Mouse (Mus musculus) myocyte (in vitro differentiated cells): ENCODE measurements around the gene Tmem132a. TPM values are rescaled to one million over a fixed set of nuclear protein-coding genes. Genes with fewer than 3 reads are reported as not detected.
A peak's percentile ranks its signal among the peaks of the same experiment; 100 is the strongest.

ENCODE experiments used
- H3K27me3 ChIP-seq: one replicate; pipeline ENCODE4 v1.6.1; 2011; ENCODE audit not compliant: control insufficient read depth, insufficient read depth, insufficient read length
- H3K36me3 ChIP-seq: one replicate; pipeline ENCODE4 v1.6.1; 2011; ENCODE audit not compliant: control insufficient read depth, insufficient read depth
- H3K4me2 ChIP-seq: one replicate; pipeline ENCODE4 v1.6.1; 2011; ENCODE audit warnings: low read depth, control low read depth
- H3K4me3 ChIP-seq: one replicate; pipeline ENCODE4 v1.5.1; 2011; ENCODE audit warnings: mild to moderate bottlenecking, control low read depth, moderate library complexity
- H3K79me2 ChIP-seq: one replicate; pipeline ENCODE4 v1.6.1; 2011; ENCODE audit not compliant: control insufficient read depth, insufficient read depth
- H3ac ChIP-seq: one replicate; pipeline ENCODE4 v1.6.1; 2011; ENCODE audit not compliant: control insufficient read depth, insufficient read length
- CEBPB ChIP-seq: IDR thresholded peaks from 2 replicates; pipeline ENCODE4 v1.6.1; 2011; ENCODE audit warnings: mild to moderate bottlenecking, moderate library complexity; ENCODE audit not compliant: poor library complexity, insufficient read depth, severe bottlenecking
- E2F4 ChIP-seq: IDR thresholded peaks from one replicate; pipeline ENCODE4 v1.6.1; 2011; ENCODE audit warnings: mild to moderate bottlenecking, control low read depth, moderate library complexity; ENCODE audit not compliant: insufficient read depth
- MAX ChIP-seq: IDR thresholded peaks from one replicate; pipeline ENCODE4 v1.6.1; 2011; ENCODE audit warnings: low read depth, mild to moderate bottlenecking, control low read depth
- MYOD1 ChIP-seq, 3 experiments: IDR thresholded peaks; one replicate each; pipeline ENCODE4 v1.6.1; 2011; ENCODE audit warnings: control low read depth in 2 of 3, low read depth in 2 of 3, mild to moderate bottlenecking in 2 of 3, moderate library complexity in 1 of 3; ENCODE audit not compliant: insufficient read length in 2 of 3, control insufficient read depth in 1 of 3
- MYOG ChIP-seq, 3 experiments: IDR thresholded peaks; one replicate each; pipeline ENCODE4 v1.6.1; 2011; ENCODE audit warnings: control low read depth in 2 of 3, low read depth in 2 of 3, mild to moderate bottlenecking in 2 of 3; ENCODE audit not compliant: insufficient read length in 2 of 3, control insufficient read depth in 1 of 3, insufficient read depth in 1 of 3
- POLR2A ChIP-seq: IDR thresholded peaks from one replicate; pipeline ENCODE4 v1.6.1; 2011; ENCODE audit warnings: low read depth, mild to moderate bottlenecking, control low read depth, moderate library complexity; ENCODE audit not compliant: insufficient read length
- POLR2AphosphoS2 ChIP-seq: IDR thresholded peaks from one replicate; pipeline ENCODE4 v1.6.1; 2011; ENCODE audit warnings: low read depth, control low read depth; ENCODE audit not compliant: insufficient read length
- REST ChIP-seq: IDR thresholded peaks from one replicate; pipeline ENCODE4 v1.6.1; 2011; ENCODE audit warnings: mild to moderate bottlenecking, control low read depth, moderate library complexity; ENCODE audit not compliant: insufficient read depth, insufficient read length
- SRF ChIP-seq: IDR thresholded peaks from one replicate; pipeline ENCODE4 v1.6.1; 2011; ENCODE audit warnings: low read depth; ENCODE audit not compliant: control insufficient read depth, insufficient read length
- TCF12 ChIP-seq: IDR thresholded peaks from one replicate; pipeline ENCODE4 v1.6.1; 2011; ENCODE audit warnings: mild to moderate bottlenecking, control low read depth; ENCODE audit not compliant: poor library complexity, insufficient read depth, severe bottlenecking
- TCF3 ChIP-seq: IDR thresholded peaks from one replicate; pipeline ENCODE4 v1.6.1; 2011; ENCODE audit warnings: low read depth, control low read depth; ENCODE audit not compliant: insufficient read length
- USF1 ChIP-seq: IDR thresholded peaks from one replicate; pipeline ENCODE4 v1.6.1; 2011; ENCODE audit warnings: low read depth, mild to moderate bottlenecking, control low read depth, moderate library complexity
- polyA plus RNA-seq: library from polyadenylated mRNA; unstranded; fragments of >200 nt; fragmentation: generic; extraction: Trizol; gene quantifications from one replicate; pipeline ENCODE4 v1.2.1, GENCODE M21; 2012; ENCODE audit warnings: missing spikeins

Gene Tmem132a
- polyA plus RNA-seq, 1 experiment, result 118 TPM

GRCm38 (mm10) chr19:10895708-10896107, 26.0 kb upstream of the Tmem132a start:
- peaks cover 35% of the 10 kb centered on the region for H3K79me2 ChIP-seq
- peak overlapping the region; percentile 80 for H3ac ChIP-seq
- TF ChIP-seq USF1 (no peak), REST (no peak), E2F4 (no peak), CEBPB (no peak), MYOD1 (IDR thresholded peaks at IDR 0.05; ENCODE audit: control insufficient read depth in 1 of 3, insufficient read length in 2 of 3, low read depth in 2 of 3) (no peak), MAX (no peak), POLR2A (no peak), TCF3 (no peak), MYOG (IDR thresholded peaks at IDR 0.05; ENCODE audit: control insufficient read depth in 1 of 3, insufficient read depth in 1 of 3, insufficient read length in 2 of 3, low read depth in 2 of 3) (no peak), SRF (no peak), TCF12 (no peak), POLR2AphosphoS2 (no peak)
- H3K27me3 ChIP-seq, result no peaks in the 10 kb centered on the region
- H3K4me2 ChIP-seq, result peak overlapping the region; percentile 98
- peak overlapping the region; percentile 84 for H3K4me3 ChIP-seq
- peaks cover 24% of the 10 kb centered on the region for H3K36me3 ChIP-seq

DNA sequence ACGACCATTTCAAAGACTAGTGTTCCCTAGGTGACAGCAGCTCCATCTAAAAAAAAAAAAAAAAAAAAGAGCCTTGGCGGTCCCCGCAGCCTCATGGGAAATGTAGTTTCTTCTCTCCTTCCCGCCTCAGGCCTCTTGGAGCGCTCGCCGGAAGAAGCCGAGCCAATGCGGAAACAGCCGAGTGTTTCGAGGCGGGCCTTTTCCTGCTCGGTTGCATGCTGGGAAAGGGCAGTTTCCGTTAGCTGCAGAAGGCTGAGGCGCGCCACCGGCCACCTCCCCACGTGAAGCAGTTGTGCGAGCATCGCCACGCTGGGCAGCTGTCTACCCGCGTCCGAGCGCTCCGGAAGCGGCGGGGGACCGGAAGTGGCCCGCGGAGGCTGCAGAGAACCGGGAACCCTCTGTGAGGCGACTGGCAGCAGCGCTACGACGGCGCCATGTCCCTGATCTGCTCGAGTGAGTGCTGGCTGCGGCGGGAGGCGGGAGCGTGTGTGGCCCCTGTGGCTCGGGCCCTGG, 25.3 kb upstream of the Tmem132a start, which contains the start of gene Prpf19:
Gene Prpf19, plus strand, starts transcription at position 216 of the 513 bp plus-strand sequence.
- no peaks in the 10 kb centered on the region for H3K27me3 ChIP-seq
- TF ChIP-seq MAX (peak; percentile 51), POLR2A (peak; percentile 96), POLR2AphosphoS2 (peak; percentile 95), MYOG (IDR thresholded peaks at IDR 0.05; ENCODE audit: control insufficient read depth in 1 of 3, insufficient read depth in 1 of 3, insufficient read length in 2 of 3, low read depth in 2 of 3) (peak in 2 of 3 experiments; percentile 81 to 88), REST (no peak), TCF12 (no peak), SRF (no peak), E2F4 (peak; percentile 42), CEBPB (no peak), USF1 (no peak), TCF3 (no peak), MYOD1 (IDR thresholded peaks at IDR 0.05; ENCODE audit: control insufficient read depth in 1 of 3, insufficient read length in 2 of 3, low read depth in 2 of 3) (peak in 2 of 3 experiments; percentile 61 to 64)
- peak within 1 kb of the TSS; percentile 80 for H3ac ChIP-seq
- H3K79me2 ChIP-seq, result peaks cover 35% of the 10 kb centered on the region
- peak within 1 kb of the TSS; percentile 98 for H3K4me2 ChIP-seq
- peak within 1 kb of the TSS; percentile 84 for H3K4me3 ChIP-seq
- H3K36me3 ChIP-seq, result peaks cover 18% of the 10 kb centered on the region

GRCm38 (mm10) chr19:10892201-10892600, 22.5 kb upstream of the Tmem132a start:
- Histone ChIP-seq H3K4me2 (no peak overlapping the region), H3K79me2 (peaks cover 19% of the 10 kb centered on the region), H3K27me3 (no peaks in the 10 kb centered on the region), H3ac (no peak overlapping the region), H3K4me3 (no peak overlapping the region), H3K36me3 (no peaks in the 10 kb centered on the region)
- TF ChIP-seq SRF (no peak), CEBPB (no peak), MYOD1 (IDR thresholded peaks at IDR 0.05; ENCODE audit: control insufficient read depth in 1 of 3, insufficient read length in 2 of 3, low read depth in 2 of 3) (no peak), USF1 (no peak), MAX (no peak), MYOG (IDR thresholded peaks at IDR 0.05; ENCODE audit: control insufficient read depth in 1 of 3, insufficient read depth in 1 of 3, insufficient read length in 2 of 3, low read depth in 2 of 3) (no peak), TCF12 (no peak), POLR2AphosphoS2 (no peak), E2F4 (no peak), TCF3 (no peak)

GRCm38 (mm10) chr19:10881426-10882154, 11.8 kb upstream of the Tmem132a start, which contains the start of gene Tmem109:
Gene Tmem109, minus strand, starts transcription at chr19:10882001.
- H3K79me2 ChIP-seq, result peaks cover 33% of the 10 kb centered on the region
- H3K4me3 ChIP-seq, result peak within 1 kb of the TSS; percentile 57
- TF ChIP-seq MYOD1 (IDR thresholded peaks at IDR 0.05; ENCODE audit: control insufficient read depth in 1 of 3, insufficient read length in 2 of 3, low read depth in 2 of 3) (no peak), MAX (peak; percentile 1), CEBPB (no peak), MYOG (IDR thresholded peaks at IDR 0.05; ENCODE audit: control insufficient read depth in 1 of 3, insufficient read depth in 1 of 3, insufficient read length in 2 of 3, low read depth in 2 of 3) (no peak), POLR2AphosphoS2 (peak; percentile 66), POLR2A (peak; percentile 61)

More at GRCm38 (mm10) chr19:10881426-10882154, 11.8 kb upstream of the Tmem132a start, which contains the start of gene Tmem109:
- Histone ChIP-seq H3K4me2 (peak within 1 kb of the TSS; percentile 92), H3ac (peak within 1 kb of the TSS; percentile 23), H3K36me3 (no peaks in the 10 kb centered on the region), H3K27me3 (no peaks in the 10 kb centered on the region)
